Mouse (Mus musculus): ENCODE measurements around the gene Mre11a.
A peak's percentile ranks its signal among the peaks of the same experiment; 100 is the strongest.

Gene Mre11a

DNA sequence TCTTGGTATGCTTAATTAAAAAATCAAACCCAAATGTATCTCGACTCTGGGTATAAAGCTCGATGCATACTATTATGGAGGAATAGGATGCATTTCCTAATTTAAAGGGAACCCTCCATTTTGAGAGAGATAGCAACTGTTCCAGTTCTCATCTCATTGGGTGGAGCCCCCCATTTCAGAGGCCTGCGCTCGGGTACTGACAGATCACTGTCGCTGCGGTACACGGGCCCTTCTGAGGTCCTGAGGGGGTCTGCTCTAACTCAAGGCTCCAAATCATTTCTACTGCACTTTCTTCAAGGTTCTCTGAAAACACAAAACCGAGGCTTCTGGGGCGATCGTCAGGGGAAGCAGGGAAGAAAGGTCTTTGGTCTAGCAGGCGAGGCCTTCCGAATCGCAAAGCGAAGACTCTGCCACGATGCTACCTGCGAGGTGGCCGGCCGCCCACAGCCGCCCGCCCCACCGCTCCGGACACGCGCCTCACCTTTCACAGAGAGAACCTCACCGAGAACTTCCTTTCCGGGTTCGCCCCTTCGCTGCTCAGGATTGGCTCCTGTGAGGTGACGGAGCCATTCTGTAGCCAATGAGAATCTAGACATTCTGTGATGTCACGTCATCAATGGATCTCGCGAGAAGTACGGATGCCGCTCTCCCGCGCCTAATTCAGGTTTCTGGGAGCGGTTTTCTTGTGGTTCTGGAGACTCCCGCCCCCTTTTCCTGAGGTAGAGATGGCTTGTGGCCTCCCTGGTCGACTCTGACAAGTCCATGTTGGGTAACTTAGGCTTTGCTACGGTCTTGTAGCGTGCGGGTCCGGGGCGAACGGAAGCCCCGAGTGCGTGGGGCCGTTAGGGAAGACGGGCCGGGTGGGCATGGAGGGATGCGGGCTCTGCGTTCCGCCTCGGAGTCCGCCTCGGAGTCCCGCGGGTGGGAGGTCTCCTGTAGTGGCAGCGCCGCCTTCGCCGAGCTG lies at the start of gene Mre11a, which contains the start of gene Ankrd49:
TSS of gene Mre11a (plus strand) at position 616 of the 964 bp plus-strand sequence.
TSS of gene Ankrd49 (minus strand) at position 818 of the 964 bp plus-strand sequence.
- DNase-seq = peak; percentile 93

DNA sequence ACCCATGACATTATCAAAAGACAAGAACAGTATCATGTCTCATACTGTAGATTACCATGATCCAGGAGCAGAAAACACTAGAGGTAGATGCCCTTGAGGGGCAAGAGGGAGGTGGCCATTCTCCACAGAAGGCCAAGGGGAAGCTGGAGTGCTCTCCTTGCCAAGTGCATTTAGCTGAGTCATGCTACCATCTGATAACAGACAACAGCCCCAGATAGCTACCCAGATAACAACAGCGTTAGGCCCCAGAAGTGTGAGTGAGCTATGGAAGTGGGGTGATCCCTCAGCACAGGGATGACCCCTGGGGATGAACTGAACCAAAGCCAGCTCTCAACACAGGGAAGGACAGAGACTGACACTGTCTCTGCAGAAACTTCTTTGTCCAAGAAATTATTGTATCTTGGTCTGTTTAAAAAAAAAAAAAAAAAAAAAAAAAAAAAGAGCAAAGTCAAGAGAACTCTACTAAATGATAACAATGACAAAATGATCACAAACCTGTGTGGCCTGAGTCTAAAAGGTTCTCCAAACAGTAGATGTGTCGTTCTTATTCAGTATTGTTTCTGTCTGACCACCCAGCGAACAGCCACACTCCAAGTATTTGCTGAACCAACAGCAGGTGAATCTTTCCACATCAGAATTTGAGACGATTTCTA lies 44.8 kb upstream of the Mre11a start:
- DNase-seq = no peak

DNA sequence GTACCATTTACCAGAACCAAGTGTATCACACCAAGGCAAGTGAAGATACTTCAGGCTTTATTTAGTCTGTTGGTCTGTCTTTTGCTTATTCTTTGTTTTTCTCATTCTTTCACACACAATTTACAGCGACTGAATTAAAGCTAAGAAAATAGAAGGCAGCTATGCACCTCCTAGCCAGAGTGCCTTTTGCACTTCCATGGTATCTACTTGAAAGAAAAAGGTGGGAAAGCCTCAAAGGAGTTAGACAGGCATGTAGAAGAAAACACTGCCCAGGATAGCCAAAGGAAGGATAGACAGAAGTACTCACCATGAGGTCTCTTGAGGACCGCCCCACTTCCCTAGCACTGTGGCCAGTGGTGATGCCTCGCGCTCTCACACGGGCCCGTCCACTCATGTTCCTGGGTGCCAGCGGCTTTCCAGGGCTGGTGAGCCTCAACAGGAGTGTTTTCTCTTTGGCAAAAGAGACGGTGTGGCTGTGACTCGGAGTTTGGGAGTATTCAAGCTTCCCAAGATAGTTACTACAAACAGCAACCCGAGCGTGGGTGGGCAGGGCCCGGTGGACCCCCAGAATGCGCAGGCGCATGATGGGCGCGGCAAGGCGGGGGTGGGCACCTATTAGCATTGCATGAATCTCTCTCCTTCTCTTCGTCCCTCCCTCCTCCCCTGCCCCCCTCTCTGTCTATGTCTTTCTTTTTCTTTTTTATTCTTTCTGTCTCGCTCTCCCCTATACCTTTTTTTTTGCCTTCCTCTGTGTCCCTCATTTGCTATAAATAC lies 44.1 kb upstream of the Mre11a start, which contains the start of gene Piwil4:
TSS of gene Piwil4 (minus strand) at position 583 of the 774 bp plus-strand sequence.
- no peak for DNase-seq

DNA sequence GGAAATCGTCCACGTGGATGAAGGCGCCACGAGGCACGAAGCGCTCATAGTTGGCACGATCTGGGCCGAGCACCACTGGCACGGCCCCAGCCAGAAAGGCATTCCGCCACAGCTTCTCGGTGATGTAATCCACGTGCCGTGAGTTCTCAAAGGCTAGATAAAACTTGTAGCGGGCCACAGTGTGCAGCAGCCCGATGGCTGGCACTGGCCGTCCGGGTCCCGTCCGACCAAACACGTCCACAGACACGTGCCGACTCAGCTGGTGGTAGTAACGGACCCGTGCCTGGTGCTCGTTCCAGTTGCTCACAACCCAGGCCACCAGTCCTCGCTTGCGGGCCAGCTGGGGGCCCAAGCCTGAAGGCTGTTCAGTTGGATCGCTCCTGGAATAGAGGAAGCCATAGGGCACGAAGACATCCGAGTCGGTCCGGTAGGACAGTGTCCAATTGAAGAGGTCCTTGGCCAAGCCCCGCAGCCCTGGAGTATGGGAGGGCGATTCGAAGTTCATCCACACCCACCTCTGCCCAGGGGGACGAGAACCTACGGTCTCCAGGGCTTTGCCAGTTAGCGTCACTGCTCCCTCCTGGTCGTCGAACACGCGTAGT lies 33.5 kb upstream of the Mre11a start:
- DNase-seq = no peak

DNA sequence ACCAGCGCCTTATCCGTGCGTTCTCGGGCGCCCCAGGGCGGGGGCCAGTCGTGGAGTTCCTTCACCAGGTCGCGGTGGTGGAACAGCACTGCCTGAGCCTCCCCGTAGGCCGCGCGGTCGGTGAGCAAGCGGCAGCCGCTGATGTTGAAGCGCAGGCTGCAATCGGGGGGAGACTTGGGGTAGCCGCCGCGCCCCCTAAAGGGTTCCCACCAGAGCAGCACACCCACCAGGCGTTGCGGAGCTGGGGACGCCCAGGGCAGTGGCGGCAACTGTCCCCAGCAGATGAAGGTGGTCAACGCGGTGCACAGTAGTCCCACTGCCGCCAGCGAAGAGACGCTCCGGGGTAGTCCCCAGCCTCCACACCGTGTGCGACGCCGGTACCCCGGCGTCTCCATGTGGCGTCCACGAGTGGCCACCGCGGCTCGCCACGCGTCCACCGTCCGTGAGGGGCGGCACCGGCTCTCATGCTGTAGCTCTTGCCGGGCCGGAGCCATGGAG lies 32.9 kb upstream of the Mre11a start:
- no peak for DNase-seq

DNA sequence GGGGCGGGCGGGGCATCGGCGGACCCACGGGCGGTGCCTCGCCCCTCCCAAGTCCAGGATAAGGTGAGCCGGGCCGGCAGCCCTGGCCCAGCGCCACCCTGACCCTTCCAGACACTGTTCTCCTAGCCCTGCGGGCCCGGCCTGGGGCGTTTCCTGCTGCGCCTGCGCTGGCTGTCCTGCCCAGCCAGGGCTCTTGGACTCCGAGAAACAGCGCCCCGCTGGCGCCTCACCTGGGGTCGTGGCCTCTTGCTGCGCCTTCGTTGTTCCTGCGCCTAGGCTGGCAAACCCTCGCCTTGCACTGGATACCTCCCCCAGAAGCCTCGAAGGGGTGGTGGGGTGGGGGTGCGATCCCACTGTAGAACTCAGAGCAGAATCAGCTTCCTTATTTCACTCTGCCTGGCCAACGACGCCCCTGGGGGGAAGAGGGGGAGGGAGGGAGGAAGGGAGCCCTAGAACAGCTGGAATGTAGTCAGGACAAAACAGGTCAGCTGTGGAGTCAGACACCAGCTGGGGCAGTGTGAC lies 32.4 kb upstream of the Mre11a start, which contains the start of gene Fut4:
TSS of gene Fut4 (minus strand) at position 393 of the 522 bp plus-strand sequence.
- no peak for DNase-seq

DNA sequence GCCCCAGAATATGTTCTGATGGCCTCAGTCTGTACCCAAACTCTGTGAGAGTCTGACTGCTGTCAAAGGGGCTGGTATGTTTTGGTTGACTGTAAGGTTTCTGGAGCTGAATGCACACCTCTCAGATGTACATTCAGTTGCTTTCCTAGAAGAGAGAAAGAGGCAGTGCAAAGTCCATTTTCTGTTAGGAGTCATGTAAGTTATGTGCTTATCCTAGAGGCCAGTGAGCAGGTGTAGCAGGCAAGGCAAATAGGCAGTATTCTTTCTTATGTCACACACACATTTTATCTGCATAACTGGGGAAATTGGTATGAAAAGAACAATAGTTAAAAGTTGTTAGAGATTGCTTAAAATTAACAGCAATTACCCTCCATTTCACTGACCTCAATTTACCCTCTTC lies 30.5 kb upstream of the Mre11a start:
- no peak for DNase-seq

DNA sequence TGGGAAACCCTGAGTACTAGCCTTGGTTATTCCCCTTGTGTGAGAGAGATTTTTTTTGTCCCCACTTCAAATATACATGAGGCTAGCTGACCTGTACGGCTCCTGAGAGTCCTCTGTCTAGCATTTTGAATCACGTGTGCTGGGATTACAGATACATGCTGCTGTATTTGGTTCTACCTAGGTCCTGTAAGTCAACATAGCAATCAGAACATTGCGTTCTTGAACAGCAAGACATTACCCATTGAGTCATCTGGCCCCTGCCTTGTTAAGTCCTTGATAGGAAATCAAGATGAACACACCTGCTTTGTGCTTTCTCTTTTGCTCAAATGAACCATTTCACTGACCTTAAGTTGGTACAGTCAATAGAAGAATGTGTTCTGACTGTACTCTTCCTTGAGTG lies 30.0 kb upstream of the Mre11a start:
- no peak for DNase-seq

DNA sequence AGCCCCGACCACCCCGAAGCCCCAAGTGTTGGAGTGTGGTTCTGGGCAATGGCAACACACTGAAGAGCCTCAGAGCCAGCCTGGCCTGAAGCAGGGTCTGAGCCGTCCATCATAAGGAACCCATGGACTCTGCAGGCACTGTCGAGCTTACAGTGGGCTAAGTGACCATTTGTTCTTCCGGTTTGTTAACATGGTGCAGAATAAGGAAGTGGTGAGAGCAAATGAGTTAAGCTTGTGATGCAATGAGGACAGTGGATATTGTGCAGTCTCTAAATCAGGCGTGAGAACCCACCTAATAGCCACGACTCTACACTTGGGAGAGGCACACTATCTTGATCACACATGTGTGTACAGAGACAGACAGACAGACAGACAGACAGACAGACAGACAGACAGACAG lies 25.9 kb upstream of the Mre11a start:
- DNase-seq = no peak

DNA sequence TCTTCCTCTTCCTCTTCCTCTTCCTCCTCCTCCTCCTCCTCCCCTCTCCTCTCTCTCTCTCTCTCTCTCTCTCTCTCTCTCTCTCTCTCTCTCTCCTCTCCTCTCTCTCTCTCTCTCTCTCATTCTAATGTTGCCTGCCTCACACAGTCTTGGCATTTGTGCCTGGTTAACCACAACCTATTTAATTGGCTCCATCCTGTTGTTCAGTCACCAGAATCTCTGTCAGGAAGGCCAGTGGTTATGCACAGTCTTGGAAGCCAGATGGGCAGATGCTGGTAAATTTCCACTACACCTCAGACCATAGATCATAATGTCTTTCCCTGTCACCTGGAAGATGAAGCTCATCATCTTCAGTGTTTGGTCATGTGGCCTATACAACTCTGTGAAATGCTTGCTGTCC lies 25.2 kb upstream of the Mre11a start:
- DNase-seq = no peak

DNA sequence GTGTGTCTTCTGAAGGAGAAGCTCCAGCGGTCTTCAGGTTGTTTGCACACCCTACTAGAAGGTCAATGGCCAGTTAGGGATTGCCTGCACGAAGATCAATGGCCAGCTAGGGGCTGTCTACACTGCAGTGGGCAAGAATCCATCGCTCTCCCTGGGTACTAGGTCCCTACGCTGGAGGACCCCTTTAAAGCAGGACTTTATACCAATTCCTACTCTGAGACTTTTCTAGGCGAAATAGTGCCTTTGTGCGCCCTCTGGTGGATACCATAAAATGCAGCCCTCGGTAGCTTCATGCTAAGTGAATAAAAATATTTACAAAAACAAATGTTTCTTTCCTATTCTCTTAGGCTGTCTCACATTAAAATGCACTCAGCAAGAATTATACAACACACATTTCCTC lies 19.7 kb upstream of the Mre11a start:
- peak; percentile 12 for DNase-seq

DNA sequence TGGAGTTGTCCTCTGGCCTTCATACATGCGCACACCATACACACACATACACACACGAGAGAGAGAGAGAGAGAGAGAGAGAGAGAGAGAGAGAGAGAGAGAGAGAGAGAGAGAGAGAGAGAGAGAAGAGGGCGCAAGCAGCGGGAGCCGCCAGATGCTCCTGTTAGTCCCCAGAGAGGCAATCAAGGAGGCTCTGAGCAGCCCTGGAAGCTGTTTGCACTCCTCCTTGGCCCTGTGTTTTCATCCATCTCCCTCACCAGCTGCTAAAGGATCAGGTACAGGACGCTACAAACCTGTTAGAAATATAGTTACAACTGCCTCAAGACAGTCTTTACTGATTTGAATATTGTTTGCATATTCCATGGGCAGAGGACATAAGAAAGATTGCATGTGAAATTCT lies 14.6 kb upstream of the Mre11a start:
- no peak for DNase-seq

DNA sequence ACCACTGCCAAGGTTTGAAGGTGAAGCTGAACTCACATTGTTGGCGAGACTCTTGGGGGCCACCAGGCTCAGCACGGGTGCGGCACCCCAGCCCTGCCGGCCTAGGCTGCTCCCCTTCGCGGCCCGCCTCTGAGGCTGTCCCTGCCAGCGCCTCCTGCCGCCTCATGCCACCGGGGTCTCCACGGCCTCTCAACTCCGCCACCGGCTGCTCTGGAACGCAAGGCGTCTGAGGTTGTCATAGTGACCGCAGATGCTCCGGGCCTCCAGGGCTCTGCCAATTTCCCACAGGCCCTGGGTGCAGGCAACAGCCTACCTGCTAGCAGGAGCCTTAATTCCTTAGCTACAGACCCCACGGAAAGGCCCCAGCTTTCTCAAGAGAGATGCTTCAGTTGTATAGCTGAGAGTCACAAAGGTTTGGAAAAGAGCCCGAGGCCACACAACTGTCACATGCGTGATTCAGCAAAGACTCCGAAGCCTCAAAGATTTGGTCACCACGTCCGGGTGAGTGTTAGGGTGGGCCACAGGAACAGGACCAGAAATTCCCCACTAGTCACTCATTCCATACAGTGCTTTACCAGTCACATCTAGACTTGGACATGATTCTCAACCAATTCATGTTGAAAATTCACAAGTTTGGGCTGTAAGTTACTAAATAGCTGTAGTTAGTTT lies 13.5 kb upstream of the Mre11a start, which contains the start of gene 1700012B09Rik:
TSS of gene 1700012B09Rik (minus strand) at position 228 of the 669 bp plus-strand sequence.
- DNase-seq = no peak

DNA sequence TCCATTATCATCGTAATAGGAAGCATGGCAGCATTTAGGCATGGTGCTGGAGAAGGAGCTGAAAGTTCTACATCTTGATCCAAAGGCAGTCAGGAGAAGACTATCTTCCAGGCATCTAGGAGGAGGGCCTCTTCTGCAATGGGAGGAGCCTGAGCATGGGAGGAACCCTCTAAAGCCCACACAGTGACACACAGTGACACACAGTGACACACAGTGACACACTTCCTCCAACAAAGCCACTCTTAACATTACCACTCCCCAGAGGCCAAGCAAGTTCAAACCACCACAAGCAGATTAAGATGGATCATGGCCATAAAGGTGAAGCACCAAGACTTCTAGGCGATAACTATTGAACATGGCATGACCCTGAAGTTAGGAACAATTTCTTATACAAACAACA lies 12.4 kb upstream of the Mre11a start:
- DNase-seq = no peak

DNA sequence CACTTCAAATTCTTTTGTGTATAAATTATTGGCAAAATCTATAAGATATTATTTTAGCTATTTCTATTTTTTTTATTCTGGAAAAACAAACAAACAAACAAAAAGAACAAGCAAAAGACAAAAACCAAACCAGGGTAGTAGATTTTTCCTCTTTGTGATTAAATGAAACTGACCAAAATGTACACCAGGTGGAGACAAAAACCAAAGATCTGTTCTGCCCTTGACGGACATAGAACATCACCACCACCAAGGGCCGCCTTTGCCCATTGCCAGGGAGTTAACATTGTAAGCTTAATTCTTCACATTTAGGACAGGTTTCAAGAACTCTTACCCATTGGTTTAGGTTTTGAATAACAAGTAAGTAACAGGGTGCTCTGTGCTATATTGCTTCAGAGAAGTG lies 10.6 kb upstream of the Mre11a start:
- DNase-seq = no peak

DNA sequence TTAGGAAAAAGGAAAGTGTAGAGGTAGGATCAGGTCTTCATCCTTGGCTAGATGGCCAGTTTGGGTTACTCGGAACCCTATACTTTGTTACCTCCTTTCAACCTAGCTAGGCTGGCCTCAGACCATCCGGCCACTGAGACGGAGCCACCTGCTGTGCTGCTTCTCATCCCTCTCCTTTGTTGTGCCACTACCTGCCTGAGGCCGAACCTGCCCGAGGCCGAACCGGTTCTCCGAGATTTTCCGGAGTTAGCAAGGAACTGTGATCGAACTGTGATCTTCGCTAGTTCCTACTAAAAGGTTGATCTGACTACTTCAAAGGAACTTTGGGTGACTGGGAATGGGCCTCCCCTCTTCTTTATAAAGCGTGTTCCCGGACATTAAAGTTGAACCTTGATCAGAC lies 6.1 kb upstream of the Mre11a start:
- DNase-seq = no peak

DNA sequence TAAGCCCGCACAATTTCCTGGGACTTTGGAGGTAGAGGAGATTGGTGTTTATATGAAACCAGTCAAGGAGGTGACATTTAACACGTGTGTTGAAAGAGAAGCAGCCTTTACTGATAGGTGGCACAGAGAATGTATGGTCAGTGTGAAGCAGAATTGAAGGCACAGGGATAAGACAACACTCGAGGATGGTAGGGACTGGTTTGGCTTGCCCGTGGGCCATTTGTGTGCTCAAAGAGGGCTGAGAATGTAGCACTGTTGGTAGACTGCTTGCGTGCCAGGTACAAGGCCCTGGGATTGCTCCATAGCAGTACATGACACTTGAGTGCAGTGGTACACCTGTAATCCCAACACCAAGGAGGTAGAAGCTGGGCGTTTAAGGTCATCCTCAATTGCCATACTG lies 2.9 kb downstream of the Mre11a start:
- DNase-seq = no peak

DNA sequence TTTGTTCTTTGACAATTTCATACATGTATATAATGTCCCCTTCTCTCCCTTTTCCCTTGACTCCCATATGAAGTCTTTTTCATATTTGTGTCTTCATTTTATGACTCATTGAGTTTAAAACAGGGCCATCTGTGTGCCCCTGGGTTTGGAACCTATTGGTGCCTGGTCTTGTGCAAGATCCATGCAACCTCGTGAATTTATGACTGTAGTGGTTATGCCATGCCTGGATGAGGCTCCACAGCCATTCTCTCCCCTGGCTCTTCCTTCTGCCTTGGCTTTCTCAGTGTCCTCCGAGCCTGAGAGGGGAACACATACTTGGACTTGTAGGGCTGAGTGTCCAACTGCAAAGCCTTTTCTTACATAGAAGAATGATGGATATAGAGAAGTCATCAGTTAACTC lies 21.3 kb downstream of the Mre11a start:
- no peak for DNase-seq

DNA sequence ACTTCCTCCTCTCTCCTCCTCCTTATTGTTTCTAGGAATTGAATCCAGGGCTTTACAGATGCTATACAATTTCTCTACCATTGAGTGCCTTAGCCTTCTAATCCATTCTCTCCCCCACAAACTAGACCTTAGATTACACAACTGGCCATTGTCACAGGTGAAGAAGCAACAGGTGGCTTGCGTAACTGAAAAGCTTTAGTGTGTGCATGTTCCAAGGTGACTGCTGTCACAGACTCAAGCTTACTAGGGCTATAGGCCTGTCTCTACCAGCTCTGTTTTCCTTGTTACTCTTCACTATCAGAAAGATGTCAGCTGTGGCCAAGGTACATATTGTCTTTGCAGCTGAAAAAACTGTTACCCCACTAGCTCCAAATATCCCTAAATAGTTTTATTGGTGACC lies 22.3 kb downstream of the Mre11a start:
- DNase-seq = no peak

DNA sequence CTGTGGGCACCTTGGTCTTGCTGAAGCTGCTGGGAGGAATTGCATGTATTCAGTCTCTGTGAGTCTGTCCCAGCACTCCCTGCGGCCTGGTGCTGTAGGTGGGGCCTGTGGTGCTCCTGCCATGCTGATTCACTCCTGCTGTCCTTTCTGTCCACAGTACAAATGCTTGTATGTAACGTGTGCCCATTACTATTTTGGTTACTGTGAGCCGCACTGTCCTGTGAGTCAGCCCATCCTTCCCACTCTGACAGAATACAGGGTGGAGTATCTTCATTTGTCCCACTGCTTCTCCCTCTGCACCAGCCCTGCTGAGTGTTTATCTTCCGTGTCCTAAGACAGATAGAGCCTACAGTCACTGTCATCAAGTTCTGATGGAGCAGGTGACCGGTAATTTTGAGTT lies 25.7 kb downstream of the Mre11a start:
- no peak for DNase-seq

DNA sequence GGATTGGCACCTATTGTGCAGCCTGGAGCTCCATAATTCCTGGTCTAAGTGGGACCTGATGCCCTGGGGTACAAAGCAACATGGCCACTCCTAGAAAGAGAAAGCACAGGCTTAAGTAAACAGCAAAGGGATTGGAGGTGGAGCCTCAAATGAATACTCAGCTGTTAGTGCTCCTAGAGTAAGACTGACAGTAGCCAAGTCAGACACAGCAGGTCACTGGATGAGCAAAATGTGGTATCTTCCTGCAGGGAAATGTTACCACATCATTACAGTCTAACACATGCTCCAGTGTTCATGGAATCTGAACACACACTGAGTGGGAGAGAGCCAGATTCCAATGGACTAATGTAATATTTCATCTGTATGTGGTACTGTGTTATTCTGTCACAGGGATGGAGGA lies 36.9 kb downstream of the Mre11a start:
- no peak for DNase-seq

DNA sequence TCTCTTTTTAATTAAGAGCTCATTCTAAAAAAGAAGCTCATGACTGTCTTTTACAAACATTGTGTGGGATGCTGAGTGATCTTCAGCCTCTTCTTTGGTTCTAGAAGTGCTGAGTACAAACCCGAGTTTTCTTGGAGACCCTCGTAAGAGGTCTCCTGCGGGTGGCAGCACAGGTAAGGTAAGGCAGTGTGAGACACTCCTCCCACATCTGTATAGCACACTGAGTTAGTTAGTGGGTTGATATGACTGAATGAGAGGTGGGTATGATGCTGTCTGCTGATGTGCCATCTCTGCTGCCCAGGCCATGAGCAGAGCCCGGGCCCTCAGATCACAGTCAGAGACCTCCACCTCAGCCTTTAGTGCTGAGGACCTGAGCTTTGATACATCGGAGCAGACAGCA lies 40.4 kb downstream of the Mre11a start:
- DNase-seq = no peak
